ENCODE assay signal across 8 mouse cellular contexts in the genomic region with DNA sequence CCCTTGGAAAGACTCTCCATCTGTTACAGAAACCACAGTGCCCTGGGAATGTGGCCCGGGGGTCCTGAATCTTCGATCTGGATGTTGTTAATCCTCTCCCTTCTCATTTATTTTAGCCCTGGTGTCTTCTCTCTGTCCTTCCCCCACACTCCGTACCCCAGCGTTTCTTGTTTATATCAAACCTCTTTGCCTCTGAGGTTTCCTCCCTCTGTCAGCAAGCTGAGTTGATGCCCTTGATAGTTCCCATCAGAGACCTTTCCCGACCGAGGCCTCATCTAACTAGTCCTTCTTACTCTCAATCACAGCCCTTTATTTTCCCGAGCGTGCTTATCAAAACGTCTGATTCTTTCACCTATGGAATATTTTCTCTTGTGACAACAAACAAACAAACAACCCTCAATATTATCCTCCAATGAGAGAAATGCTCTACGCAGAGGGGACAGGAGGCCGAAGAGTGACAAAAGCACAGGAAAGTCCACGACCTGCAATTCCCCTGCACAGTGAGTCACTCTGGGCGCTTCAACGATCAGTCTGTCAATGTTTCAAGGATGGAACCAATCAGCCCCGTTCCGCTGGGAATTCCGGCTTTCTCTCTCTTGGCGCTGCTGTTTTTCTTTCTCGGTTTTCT. TPM values are rescaled to one million over a fixed set of nuclear protein-coding genes. Genes with fewer than 3 reads are reported as not detected.
DNase-seq lines count a peak whose midpoint lies in the region; ATAC-seq and TF ChIP-seq lines count a peak whose summit lies in the region.

No protein-coding gene starts in this region.

- H3K4me1 ChIP-seq in kidney, postnatal 0 days (replicated peaks; ENCODE audit: insufficient read depth, low read length): peaks cover 20% of the 10 kb centered on the region
- H3K4me1 ChIP-seq in hindbrain, embryonic 12.5 days: peaks cover 21% of the 10 kb centered on the region
- peaks cover 24% of the 10 kb centered on the region for H3K4me1 ChIP-seq in midbrain, embryonic 16.5 days (ENCODE audit: control insufficient read depth, insufficient read depth, low read length)

- H3K36me3 ChIP-seq in kidney, postnatal 0 days (ENCODE audit: insufficient read depth, low read length): no peaks in the 10 kb centered on the region
- H3K36me3 ChIP-seq in hindbrain, embryonic 12.5 days: peaks cover 5% of the 10 kb centered on the region; the same call in 1 of the 2 replicates
- no peaks in the 10 kb centered on the region for H3K36me3 ChIP-seq in midbrain, embryonic 16.5 days (ENCODE audit: control insufficient read depth, insufficient read depth, low read length)

- TF ChIP-seq CTCF in kidney, postnatal 0 days (IDR thresholded peaks at IDR 0.05; ENCODE audit: low read depth): no peak

- WGBS in kidney, postnatal 0 days: under 1% methylated on average over 19 of the region's 19 CpGs
- 2% methylated on average over 19 of the region's 19 CpGs for WGBS in hindbrain, embryonic 12.5 days
- 1% methylated on average over 19 of the region's 19 CpGs for WGBS in midbrain, embryonic 16.5 days

- H3K27me3 ChIP-seq in kidney, postnatal 0 days (ENCODE audit: insufficient read depth, low read length): no peaks in the 10 kb centered on the region
- H3K27me3 ChIP-seq in hindbrain, embryonic 12.5 days: no peaks in the 10 kb centered on the region; the same call in 1 of the 2 replicates
- no peaks in the 10 kb centered on the region for H3K27me3 ChIP-seq in midbrain, embryonic 16.5 days (ENCODE audit: control insufficient read depth, insufficient read depth, low read depth, low read length)

- peak overlapping the region; percentile 94 for H3K9ac ChIP-seq in kidney, postnatal 0 days (ENCODE audit: low read depth, low read length)
- peak overlapping the region; percentile 75 for H3K9ac ChIP-seq in hindbrain, embryonic 12.5 days
- peak overlapping the region; percentile 57 for H3K9ac ChIP-seq in midbrain, embryonic 16.5 days (ENCODE audit: low read depth, low read length)

- DNase-seq in kidney, postnatal 0 days (ENCODE audit: low spot score): no peak
- no peak for DNase-seq in kidney, postnatal 4 days
- peak; percentile 13 to 34 for DNase-seq in cerebellum, postnatal 36 days
- DNase-seq in layer of hippocampus, postnatal 14 days (ENCODE audit: low spot score in 2 of 2): no peak
- DNase-seq in right cerebral cortex, postnatal 14 days: no peak
- DNase-seq in frontal cortex, postnatal 14 days (ENCODE audit: low spot score in 2 of 2): no peak

- ATAC-seq in kidney, postnatal 0 days (replicated peaks; ENCODE audit: low FRiP score, low read depth): peak; percentile 16; the same call in 1 of the 2 replicates
- peak; percentile 27 for ATAC-seq in hindbrain, embryonic 12.5 days (ENCODE audit: low FRiP score)
- ATAC-seq in midbrain, embryonic 16.5 days: peak; percentile 18; the same call in 1 of the 2 replicates

- H3K27ac ChIP-seq in kidney, postnatal 0 days: peak overlapping the region; percentile 89
- H3K27ac ChIP-seq in hindbrain, embryonic 12.5 days: peak overlapping the region; percentile 90
- H3K27ac ChIP-seq in midbrain, embryonic 16.5 days (ENCODE audit: low read length): peak overlapping the region; percentile 89

- peak overlapping the region; percentile 82 for H3K4me3 ChIP-seq in kidney, postnatal 0 days (replicated peaks; ENCODE audit: low read depth, low read length)
- H3K4me3 ChIP-seq in hindbrain, embryonic 12.5 days: peak overlapping the region; percentile 87
- peak overlapping the region; percentile 87 for H3K4me3 ChIP-seq in midbrain, embryonic 16.5 days (ENCODE audit: low read depth, low read length)

- H3K9me3 ChIP-seq in kidney, postnatal 0 days (replicated peaks; ENCODE audit: low read length): no peaks in the 10 kb centered on the region
- H3K9me3 ChIP-seq in hindbrain, embryonic 12.5 days (replicated peaks): no peaks in the 10 kb centered on the region
- H3K9me3 ChIP-seq in midbrain, embryonic 16.5 days (replicated peaks; ENCODE audit: control insufficient read depth, low read length, poor library complexity, severe bottlenecking): no peaks in the 10 kb centered on the region

- peak overlapping the region; percentile 62 for H3K4me2 ChIP-seq in kidney, postnatal 0 days (ENCODE audit: low read length)
- H3K4me2 ChIP-seq in hindbrain, embryonic 12.5 days (replicated peaks): peak overlapping the region; percentile 97
- H3K4me2 ChIP-seq in midbrain, embryonic 16.5 days (ENCODE audit: low read length): peak overlapping the region; percentile 63

RNA-seq across cellular contexts. Expression of gene Borcs6, which starts 0.7 kb away (rescaled TPM):
- polyA plus RNA-seq in kidney, postnatal 0 days (2015; fragmentation: Nextera tagmentation; extraction: Ambion mirVana): 11.9 and 13.3 TPM in 2 replicates
- polyA plus RNA-seq in hindbrain, embryonic 12.5 days (2016; fragmentation: Nextera tagmentation; extraction: Ambion mirVana): 15.8 and 16.6 TPM in 2 replicates
- 15.7 and 20.4 TPM in 2 replicates for polyA plus RNA-seq in midbrain, embryonic 16.5 days (2015; fragmentation: Nextera tagmentation; extraction: Ambion mirVana)
- total RNA-seq in layer of hippocampus, postnatal 14 days (2021): 10 to 100 TPM; 25.2 to 26.4 TPM

RNA-seq across cellular contexts. Expression of gene Tmem107, which starts 11.8 kb away (rescaled TPM):
- 60.8 and 61.3 TPM in 2 replicates for polyA plus RNA-seq in kidney, postnatal 0 days (2015; fragmentation: Nextera tagmentation; extraction: Ambion mirVana)
- polyA plus RNA-seq in hindbrain, embryonic 12.5 days (2016; fragmentation: Nextera tagmentation; extraction: Ambion mirVana): 39.4 and 45.1 TPM in 2 replicates
- 41.2 and 44.0 TPM in 2 replicates for polyA plus RNA-seq in midbrain, embryonic 16.5 days (2015; fragmentation: Nextera tagmentation; extraction: Ambion mirVana)
- 10 to 100 TPM; 13.5 to 13.7 TPM for total RNA-seq in layer of hippocampus, postnatal 14 days (2021)

RNA-seq across cellular contexts. Expression of gene Aurkb, which starts 13.4 kb away (rescaled TPM):
- 49.3 and 61.1 TPM in 2 replicates for polyA plus RNA-seq in kidney, postnatal 0 days (2015; fragmentation: Nextera tagmentation; extraction: Ambion mirVana)
- 95.5 and 100 TPM in 2 replicates for polyA plus RNA-seq in hindbrain, embryonic 12.5 days (2016; fragmentation: Nextera tagmentation; extraction: Ambion mirVana)
- 12.6 and 15.4 TPM in 2 replicates for polyA plus RNA-seq in midbrain, embryonic 16.5 days (2015; fragmentation: Nextera tagmentation; extraction: Ambion mirVana)
- total RNA-seq in layer of hippocampus, postnatal 14 days (2021): 1 to 10 TPM; 2.1 to 2.3 TPM

RNA-seq across cellular contexts. Expression of gene Vamp2, which starts 29.4 kb away (rescaled TPM):
- 66.7 and 67.7 TPM in 2 replicates for polyA plus RNA-seq in kidney, postnatal 0 days (2015; fragmentation: Nextera tagmentation; extraction: Ambion mirVana)
- polyA plus RNA-seq in hindbrain, embryonic 12.5 days (2016; fragmentation: Nextera tagmentation; extraction: Ambion mirVana): 140 and 159 TPM in 2 replicates
- polyA plus RNA-seq in midbrain, embryonic 16.5 days (2015; fragmentation: Nextera tagmentation; extraction: Ambion mirVana): 335 and 438 TPM in 2 replicates
- 1,000 to 10,000 TPM; 1,073 to 1,118 TPM for total RNA-seq in layer of hippocampus, postnatal 14 days (2021)

RNA-seq across cellular contexts. Expression of gene Per1, which starts 36.2 kb away (rescaled TPM):
- polyA plus RNA-seq in kidney, postnatal 0 days (2015; fragmentation: Nextera tagmentation; extraction: Ambion mirVana): 7.4 and 9.9 TPM in 2 replicates
- 9.8 and 11.6 TPM in 2 replicates for polyA plus RNA-seq in hindbrain, embryonic 12.5 days (2016; fragmentation: Nextera tagmentation; extraction: Ambion mirVana)
- polyA plus RNA-seq in midbrain, embryonic 16.5 days (2015; fragmentation: Nextera tagmentation; extraction: Ambion mirVana): 12.4 TPM in 2 replicates
- total RNA-seq in layer of hippocampus, postnatal 14 days (2021): 10 to 100 TPM; 84.4 to 86.8 TPM

Comparison
In these comparisons a context has a peak if more than half of its experiments do, and no peak if none do; other contexts are left out.
1. DNase-seq: peak in cerebellum, postnatal 36 days (2 of 2); none in kidney, postnatal 0 days (single experiment), kidney, postnatal 4 days (0 of 2), layer of hippocampus, postnatal 14 days (0 of 2), right cerebral cortex, postnatal 14 days (single experiment) and frontal cortex, postnatal 14 days (0 of 2).
2. Peak in every context shown above with its lines, with median percentiles within 50 percentile points of each other: ATAC-seq, H3K27ac ChIP-seq, H3K4me2 ChIP-seq, H3K4me3 ChIP-seq and H3K9ac ChIP-seq.